Mouse (Mus musculus) thymus, adult 2 months (tissue): ENCODE measurements at regions not wholly inside any gene's neighbourhood (a gene's known extent, or its start where the extent isn't known, plus 50 kb on each side); places are given as distances from the start of the nearest gene placed in this dataset.
A peak's percentile ranks its signal among the peaks of the same experiment; 100 is the strongest.

Experiments
- DNase-seq: peaks from one replicate; pipeline ENCODE4 v3.0.0; 2021
- H3K27ac ChIP-seq: fragments of 200-500 bp; 2 replicates; pipeline ENCODE4 v1.5.1; 2012; ENCODE audit warnings: low read length, control low read depth; ENCODE audit not compliant: control insufficient read depth, insufficient read depth
- H3K27me3 ChIP-seq: fragments of 200-500 bp; 2 replicates; pipeline ENCODE4 v1.6.1; 2012; ENCODE audit warnings: mild to moderate bottlenecking, low read length, moderate library complexity, mixed read lengths; ENCODE audit not compliant: control insufficient read depth, insufficient read depth
- H3K36me3 ChIP-seq: fragments of 200-500 bp; 2 replicates; pipeline ENCODE4 v1.6.1; 2012; ENCODE audit warnings: mild to moderate bottlenecking, low read length, moderate library complexity; ENCODE audit not compliant: control insufficient read depth, insufficient read depth
- H3K4me1 ChIP-seq: fragments of 200-500 bp; replicated peaks from 2 replicates; pipeline ENCODE4 v1.6.1; 2012; ENCODE audit warnings: low read length; ENCODE audit not compliant: control insufficient read depth, insufficient read depth
- H3K4me3 ChIP-seq: fragments of 200-500 bp; 2 replicates; pipeline ENCODE4 v1.5.1; 2012; ENCODE audit warnings: mild to moderate bottlenecking, low read length, control low read depth, moderate library complexity; ENCODE audit not compliant: control insufficient read depth, insufficient read depth
- CTCF ChIP-seq: fragments of 200-500 bp; IDR thresholded peaks from 2 replicates; pipeline ENCODE4 v1.5.1; 2012; ENCODE audit warnings: mild to moderate bottlenecking, control low read depth, low read length, moderate library complexity, borderline replicate concordance; ENCODE audit not compliant: control insufficient read depth, poor library complexity, insufficient read depth; ENCODE audit errors: extremely low read depth
- POLR2A ChIP-seq: fragments of 200-500 bp; IDR thresholded peaks from 2 replicates; pipeline ENCODE4 v1.6.1; 2012; ENCODE audit warnings: mild to moderate bottlenecking, low read length, control low read depth, moderate library complexity; ENCODE audit not compliant: control insufficient read depth, poor library complexity, insufficient read depth; ENCODE audit errors: extremely low read depth
- WGBS: fragments of 180-500 bp; shearing (Covaris S2); methylation state at CpG from one replicate; pipeline ENCODE4 v1.1.7; 2018; 5-methylcytosine and 5-hydroxymethylcytosine counted together

DNA sequence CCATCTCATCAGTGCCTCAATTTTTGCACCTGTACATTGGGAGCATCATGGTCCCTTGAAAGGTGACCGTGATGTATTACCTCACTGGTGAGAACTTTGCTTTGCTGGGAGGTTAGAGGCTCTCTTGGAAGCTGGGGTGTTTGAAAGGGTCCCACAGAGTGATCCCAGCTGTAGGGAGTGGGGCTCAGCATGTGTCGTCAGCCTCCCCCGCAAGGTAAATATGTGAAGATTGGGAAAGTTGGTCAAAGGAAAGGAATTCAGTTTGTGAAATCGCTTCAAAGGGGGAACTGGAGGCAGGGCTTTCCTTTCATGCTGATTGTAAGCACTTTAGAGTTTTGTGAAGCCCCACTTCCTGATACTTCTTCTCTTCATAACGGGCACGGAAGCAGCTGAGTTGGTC lies 299.5 kb downstream of the 4933412E24Rik start:
- no peak for DNase-seq
- Histone ChIP-seq H3K4me3 (no peak overlapping the region), H3K27me3 (no peaks in the 10 kb centered on the region), H3K4me1 (peaks cover 39% of the 10 kb centered on the region), H3K36me3 (no peaks in the 10 kb centered on the region), H3K27ac (peak overlapping the region; percentile 36; the same call in 1 of the 2 replicates)
- 16% methylated on average over 6 of the region's 6 CpGs for WGBS
- TF ChIP-seq POLR2A (no peak), CTCF (no peak)

DNA sequence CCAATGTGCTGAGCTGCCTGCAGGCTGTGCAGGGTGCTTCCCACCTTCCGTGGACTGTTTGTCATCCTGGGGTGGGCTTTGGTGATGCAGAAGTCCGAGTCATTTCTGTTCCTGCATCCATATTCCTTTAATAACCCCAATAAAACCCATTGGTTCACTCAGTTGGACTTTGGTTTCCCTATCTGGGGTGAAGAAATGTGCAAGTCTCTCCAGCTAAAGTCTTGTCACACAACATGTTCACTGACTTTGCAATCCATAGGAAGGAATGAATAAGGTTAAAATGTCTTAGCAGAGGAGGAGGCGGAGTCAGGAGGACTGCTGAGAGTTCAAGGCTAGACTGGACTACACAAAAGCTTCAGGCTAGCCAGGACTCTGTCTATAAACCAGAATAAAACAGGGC lies 300.5 kb downstream of the 4933412E24Rik start:
- no peak for DNase-seq
- H3K36me3 ChIP-seq: no peaks in the 10 kb centered on the region
- no peak for TF ChIP-seq CTCF
- no peak for TF ChIP-seq POLR2A
- peaks cover 34% of the 10 kb centered on the region for H3K4me1 ChIP-seq
- H3K27ac ChIP-seq: no peak overlapping the region
- H3K4me3 ChIP-seq: no peak overlapping the region
- WGBS: 95% methylated on average over 3 of the region's 3 CpGs
- no peaks in the 10 kb centered on the region for H3K27me3 ChIP-seq

DNA sequence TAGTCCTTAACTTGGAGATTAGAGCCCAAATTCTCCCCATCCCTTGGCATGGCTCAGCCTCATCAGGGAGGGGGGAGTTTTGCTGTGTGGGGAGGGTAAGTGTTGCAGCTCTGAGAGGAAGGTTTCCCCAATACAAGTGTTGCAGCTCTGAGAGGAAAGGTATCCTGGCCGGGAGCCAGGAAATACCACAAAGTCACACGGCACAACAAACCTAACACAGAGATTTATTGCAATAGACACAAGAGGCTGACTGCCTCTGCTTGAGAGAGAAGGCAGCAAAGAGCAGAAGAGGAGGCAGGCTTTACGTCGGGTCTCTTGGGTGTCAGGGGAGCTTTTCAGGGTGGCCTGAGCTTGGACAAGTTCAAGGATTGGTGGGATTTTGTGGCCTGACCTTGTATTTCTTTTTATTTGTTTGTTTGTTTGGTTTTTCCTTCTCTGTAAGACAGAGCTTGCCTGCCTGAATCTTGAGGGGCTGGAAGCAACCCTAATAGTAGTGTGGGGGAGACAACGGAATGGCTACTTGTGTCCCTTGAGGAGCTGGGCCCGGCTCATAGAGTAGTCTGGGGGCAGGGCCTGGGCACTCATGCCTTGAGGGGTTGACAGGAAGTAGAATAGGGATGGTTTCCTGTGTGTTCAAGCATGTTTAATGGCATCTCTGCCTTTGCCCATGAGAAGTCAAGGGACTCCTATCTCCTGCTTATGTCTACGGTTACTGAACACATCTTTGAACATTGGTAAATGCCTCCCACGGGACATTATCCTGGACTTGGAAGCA lies 302.3 kb downstream of the 4933412E24Rik start:
- peaks cover 34% of the 10 kb centered on the region for H3K4me1 ChIP-seq
- peak; percentile 18 for DNase-seq
- H3K27ac ChIP-seq: peak overlapping the region; percentile 68
- 28% methylated on average over 8 of the region's 8 CpGs for WGBS
- H3K4me3 ChIP-seq: no peak overlapping the region
- TF ChIP-seq POLR2A (no peak), CTCF (no peak)
- H3K36me3 ChIP-seq: no peaks in the 10 kb centered on the region
- no peaks in the 10 kb centered on the region for H3K27me3 ChIP-seq

DNA sequence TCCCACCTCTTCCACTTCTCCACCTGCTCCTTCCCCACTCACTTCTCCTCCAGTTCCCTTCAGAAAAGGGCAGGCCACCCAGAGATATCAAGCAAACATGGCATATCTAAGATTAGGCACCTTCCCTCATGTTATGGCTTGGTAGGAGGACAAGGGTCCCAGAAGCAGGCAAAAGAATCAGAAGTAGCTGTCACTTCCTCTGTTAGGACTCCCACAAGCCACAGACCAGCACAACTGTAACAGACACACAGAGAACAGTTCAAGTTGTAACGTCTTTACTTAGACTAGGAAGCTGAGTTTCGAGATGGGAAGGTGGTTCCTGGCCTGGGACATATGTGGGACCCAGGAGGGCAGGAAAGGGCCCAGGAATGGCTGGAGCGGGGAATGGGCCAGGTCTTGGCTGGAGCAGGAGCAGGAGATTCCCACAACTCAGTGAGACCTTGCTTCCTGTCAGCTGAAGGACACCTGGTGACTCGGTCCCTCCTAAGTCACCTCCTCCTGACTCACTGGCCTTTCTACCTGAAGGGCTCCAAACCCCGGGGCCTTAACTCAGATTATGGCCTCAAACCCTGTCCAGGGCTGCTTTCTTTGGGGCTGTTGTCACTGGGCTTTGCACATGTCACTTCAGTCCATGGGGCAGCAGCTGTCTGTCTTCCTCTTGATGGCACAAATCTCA lies 304.2 kb downstream of the 4933412E24Rik start:
- TF ChIP-seq POLR2A (no peak), CTCF (no peak)
- Histone ChIP-seq H3K4me1 (peaks cover 29% of the 10 kb centered on the region), H3K4me3 (no peak overlapping the region), H3K27ac (no peak overlapping the region), H3K27me3 (no peaks in the 10 kb centered on the region), H3K36me3 (no peaks in the 10 kb centered on the region)
- no peak for DNase-seq
- 14% methylated on average over 5 of the region's 5 CpGs for WGBS

DNA sequence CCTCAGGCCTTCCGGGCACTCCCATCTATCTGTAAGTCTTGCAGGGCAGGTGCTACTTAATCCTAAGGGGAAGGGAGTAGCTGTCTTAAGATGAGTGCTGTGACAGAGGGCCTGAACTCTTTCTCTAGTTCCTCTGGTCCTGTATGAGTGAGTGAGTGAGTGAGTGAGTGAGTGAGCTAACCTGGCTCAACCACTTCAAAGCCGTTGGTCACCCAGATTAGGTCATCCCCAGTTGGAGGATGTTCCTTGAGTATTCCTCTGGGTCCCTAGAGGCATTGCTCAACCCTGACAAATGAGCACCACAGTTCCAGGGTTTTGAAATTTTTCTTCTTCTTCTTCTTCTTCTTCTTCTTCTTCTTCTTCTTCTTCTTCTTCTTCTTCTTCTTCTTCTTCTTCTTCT lies 306.5 kb downstream of the 4933412E24Rik start:
- Histone ChIP-seq H3K4me3 (no peak overlapping the region), H3K36me3 (no peaks in the 10 kb centered on the region), H3K4me1 (peaks cover 21% of the 10 kb centered on the region), H3K27ac (no peak overlapping the region), H3K27me3 (no peaks in the 10 kb centered on the region)
- TF ChIP-seq CTCF: no peak
- no peak for TF ChIP-seq POLR2A
- DNase-seq: no peak
- 89% methylated on average over 2 of the region's 2 CpGs for WGBS

DNA sequence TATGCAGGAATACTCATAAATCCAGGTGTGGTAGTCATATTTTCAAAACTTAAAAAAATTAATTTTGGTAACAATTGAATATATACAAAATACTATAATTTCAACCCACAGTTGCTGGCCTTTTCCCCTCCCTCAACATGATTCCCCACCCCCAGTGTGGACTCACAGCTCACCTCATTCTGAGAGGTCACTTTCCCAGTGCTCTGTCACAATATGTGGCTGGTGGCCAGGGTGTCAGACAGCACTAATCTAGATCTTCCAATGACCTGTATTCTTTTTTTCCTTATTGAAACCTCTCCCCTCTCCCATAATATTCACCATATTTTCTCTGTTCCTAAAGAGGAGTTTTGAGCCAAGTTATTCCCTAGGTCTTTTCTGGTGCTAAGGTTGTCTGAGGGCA lies 308.0 kb downstream of the 4933412E24Rik start:
- no peak for DNase-seq
- Histone ChIP-seq H3K27ac (no peak overlapping the region), H3K27me3 (no peaks in the 10 kb centered on the region), H3K4me1 (peaks cover 7% of the 10 kb centered on the region), H3K4me3 (no peak overlapping the region), H3K36me3 (no peaks in the 10 kb centered on the region)
- TF ChIP-seq CTCF (no peak), POLR2A (no peak)
